Comparison of ENCODE assay signal across 15 mouse cellular contexts in genomic region chr19:42005616-42006015, GRCm38 (mm10). TPM values are rescaled to one million over a fixed set of nuclear protein-coding genes. Genes with fewer than 3 reads are reported as not detected.
DNase-seq lines count a peak whose midpoint lies in the region; ATAC-seq and TF ChIP-seq lines count a peak whose summit lies in the region.
"Had no signal": no experiment of that assay in that cellular context is flagged by ENCODE, and none has a peak within 500 bp of the region (broad histone marks: within the 10 kb centered on the region; RNA-seq: fewer than 3 reads in every experiment).

No protein-coding gene starts in this region.

- peak; percentile 16; the same call in 1 of the 2 replicates for ATAC-seq in kidney, embryonic 16.5 days (ENCODE audit: low FRiP score, low TSS enrichment)
- peak; percentile 73 for ATAC-seq in megakaryocyte, adult 5-6 weeks (ENCODE audit: poor library complexity, severe bottlenecking)
- ATAC-seq in CD4-positive, CD25-positive, alpha-beta regulatory T cell, adult 4 months, result no peak
- ATAC-seq: forebrain, embryonic 16.5 days had no signal

- DNase-seq in kidney, adult 11 months, result no peak
- DNase-seq in MEL (ENCODE audit: low read depth, low spot score), result peak; percentile 60
- DNase-seq in left cerebral cortex, adult 18-20 months (ENCODE audit: low spot score in 2 of 2), result no peak
- DNase-seq: layer of hippocampus, postnatal 36 days; right cerebral cortex, postnatal 4 days had no signal

- no peak for TF ChIP-seq CTCF in MEL (IDR thresholded peaks at IDR 0.05 in 2 of 3, conservative IDR thresholded peaks at IDR 0.05 in 1 of 3; ENCODE audit: control insufficient read depth in 1 of 3, insufficient read depth in 1 of 3, low read depth in 2 of 3, low read length in 3 of 3, poor library complexity in 1 of 3, severe bottlenecking in 1 of 3)
- no peak for TF ChIP-seq CTCF in embryonic fibroblast, embryonic 13.5 days (IDR thresholded peaks at IDR 0.05; ENCODE audit: borderline replicate concordance, insufficient read depth, low read length)

- H3K4me2 ChIP-seq in kidney, embryonic 16.5 days (replicated peaks; ENCODE audit: low read depth, low read length), result no peak overlapping the region
- H3K4me2 ChIP-seq: lung, embryonic 15.5 days; neural tube, embryonic 13.5 days had no signal

- H3K9ac ChIP-seq in kidney, embryonic 16.5 days (replicated peaks; ENCODE audit: low read length), result no peak overlapping the region
- no peak overlapping the region for H3K9ac ChIP-seq in MEL (ENCODE audit: control insufficient read depth, low read depth, low read length, poor library complexity, severe bottlenecking)
- H3K9ac ChIP-seq: lung, embryonic 15.5 days; neural tube, embryonic 13.5 days had no signal

- TF ChIP-seq EP300 in MEL (IDR thresholded peaks at IDR 0.05; ENCODE audit: low read depth in 1 of 2, low read length in 2 of 2), result no peak

- peak overlapping the region; percentile 74 for H3K27ac ChIP-seq in kidney, embryonic 16.5 days (ENCODE audit: low read length)
- H3K27ac ChIP-seq in MEL (ENCODE audit: control insufficient read depth, low read depth, low read length), result no peak overlapping the region
- 0 out of 2 replicates have a peak overlapping the region, but pooled peaks have one; percentile 36 for H3K27ac ChIP-seq in embryonic fibroblast, embryonic 13.5 days (ENCODE audit: insufficient read depth, low read length)
- H3K27ac ChIP-seq: lung, embryonic 15.5 days; neural tube, embryonic 13.5 days; stomach, postnatal 0 days had no signal

- peaks cover 63% of the 10 kb centered on the region for H3K4me1 ChIP-seq in kidney, embryonic 16.5 days (ENCODE audit: insufficient read depth, low read length)
- peaks cover 2 to 13% of the 10 kb centered on the region in 2 experiments for H3K4me1 ChIP-seq in MEL (ENCODE audit: control insufficient read depth in 1 of 2, insufficient read depth in 2 of 2, low read length in 2 of 2)
- peaks cover 36% of the 10 kb centered on the region for H3K4me1 ChIP-seq in embryonic fibroblast, embryonic 13.5 days (ENCODE audit: control insufficient read depth, insufficient read depth, low read length)

- no peaks in the 10 kb centered on the region for H3K27me3 ChIP-seq in kidney, embryonic 16.5 days (ENCODE audit: insufficient read depth, low read length)
- H3K27me3 ChIP-seq in MEL (ENCODE audit: control insufficient read depth in 1 of 2, insufficient read depth in 2 of 2, low read length in 2 of 2), result no peaks in the 10 kb centered on the region
- H3K27me3 ChIP-seq: lung, embryonic 15.5 days; neural tube, embryonic 13.5 days had no signal

- H3K36me3 ChIP-seq in kidney, embryonic 16.5 days (ENCODE audit: insufficient read depth, low read length), result no peaks in the 10 kb centered on the region
- peaks cover 0 to 8% of the 10 kb centered on the region in 2 experiments; a peak in 2 of 4 replicates for H3K36me3 ChIP-seq in MEL (ENCODE audit: control insufficient read depth in 1 of 2, insufficient read depth in 2 of 2, low read length in 2 of 2)
- H3K36me3 ChIP-seq: lung, embryonic 15.5 days; neural tube, embryonic 13.5 days had no signal

- TF ChIP-seq POLR2A in MEL (IDR thresholded peaks at IDR 0.05; ENCODE audit: control insufficient read depth in 1 of 2, insufficient read depth in 1 of 2, low read depth in 1 of 2, low read length in 2 of 2, poor library complexity in 1 of 2), result no peak
- no peak for TF ChIP-seq POLR2A in embryonic fibroblast, embryonic 13.5 days (IDR thresholded peaks at IDR 0.05; ENCODE audit: low read depth, low read length)

- H3K9me3 ChIP-seq in kidney, embryonic 16.5 days (ENCODE audit: low read length), result no peaks in the 10 kb centered on the region
- H3K9me3 ChIP-seq in MEL (replicated peaks; ENCODE audit: insufficient read depth, low read length), result no peaks in the 10 kb centered on the region
- H3K9me3 ChIP-seq: lung, embryonic 15.5 days; neural tube, embryonic 13.5 days had no signal

- no peak for TF ChIP-seq RAD21 in MEL (IDR thresholded peaks at IDR 0.05; ENCODE audit: low read depth, low read length)

- H3K79me2 ChIP-seq in MEL (ENCODE audit: control insufficient read depth, insufficient read depth, low read length, poor library complexity), result no peaks in the 10 kb centered on the region

- 55% methylated on average over 3 of the region's 3 CpGs for WGBS in kidney, embryonic 16.5 days

- no peak overlapping the region for H3K4me3 ChIP-seq in kidney, embryonic 16.5 days (ENCODE audit: low read length)
- no peak overlapping the region for H3K4me3 ChIP-seq in MEL (ENCODE audit: control insufficient read depth in 1 of 2, insufficient read depth in 1 of 2, low read depth in 2 of 2, low read length in 2 of 2)
- H3K4me3 ChIP-seq in embryonic fibroblast, embryonic 13.5 days (ENCODE audit: insufficient read depth, low read length), result no peak overlapping the region
- H3K4me3 ChIP-seq: heart, adult 2 months; lung, embryonic 15.5 days; neural tube, embryonic 13.5 days had no signal

TF ChIP-seq in MEL, 35 proteins besides CTCF, POLR2A, EP300 and RAD21:
- no peak for TF ChIP-seq ZMIZ1 (IDR thresholded peaks at IDR 0.05; ENCODE audit: low read depth, low read length)
- TF ChIP-seq ELF1 (IDR thresholded peaks at IDR 0.05; ENCODE audit: low read depth, low read length), result 0 out of 2 replicates have a peak, but pooled peaks have one; percentile 25
TF ChIP-seq in MEL: peak in this region for 1.

RNA-seq across cellular contexts. Expression of gene Ubtd1, which starts 24.1 kb away (rescaled TPM):
- polyA plus RNA-seq in kidney, embryonic 16.5 days (2015; fragmentation: Nextera tagmentation; extraction: Ambion mirVana), result 35.9 and 37.8 TPM in 2 replicates
- total RNA-seq in MEL (2012; rRNA removed), result 8.0 and 9.1 TPM in 2 replicates
- polyA plus RNA-seq in MEL (2012; ENCODE audit: insufficient read depth in 1 of 2, insufficient read length in 2 of 2, low read depth in 1 of 2, low replicate concordance in 2 of 2, missing spikeins in 1 of 2), result 10 to 100 TPM in 1 of 2 experiments, not detected in 1; 15.5 TPM
- polyA plus RNA-seq in embryonic fibroblast, embryonic 13.5 days (2011; ENCODE audit: insufficient read length, low read depth, missing spikeins), result 29.8 and 39.5 TPM in 2 replicates
- total RNA-seq in megakaryocyte, adult 5-6 weeks (2015), result 15.1 and 17.0 TPM in 2 replicates
- total RNA-seq in megakaryocyte, adult 5-6 weeks (2017), result 11.9 and 12.2 TPM in 2 replicates
- polyA plus RNA-seq in CD4-positive, CD25-positive, alpha-beta regulatory T cell, adult 4 months (2017; shearing (Covaris generic)), result 1 to 10 TPM; 3.7 to 4.1 TPM
- total RNA-seq in left cerebral cortex, adult 18-20 months (2021), result 10 to 100 TPM; 12.0 to 12.2 TPM

RNA-seq across cellular contexts. Expression of gene Mms19, which starts 24.7 kb away (rescaled TPM):
- polyA plus RNA-seq in kidney, embryonic 16.5 days (2015; fragmentation: Nextera tagmentation; extraction: Ambion mirVana), result 41.1 and 45.6 TPM in 2 replicates
- total RNA-seq in MEL (2012; rRNA removed), result 23.7 and 25.6 TPM in 2 replicates
- polyA plus RNA-seq in MEL (2012; ENCODE audit: insufficient read depth in 1 of 2, insufficient read length in 2 of 2, low read depth in 1 of 2, low replicate concordance in 2 of 2, missing spikeins in 1 of 2), result 10 to 100 TPM in 1 of 2 experiments, not detected in 1; 88.6 TPM
- polyA plus RNA-seq in embryonic fibroblast, embryonic 13.5 days (2011; ENCODE audit: insufficient read length, low read depth, missing spikeins), result 53.2 and 54.2 TPM in 2 replicates
- 18.5 and 24.7 TPM in 2 replicates for total RNA-seq in megakaryocyte, adult 5-6 weeks (2015)
- 21.7 and 33.8 TPM in 2 replicates for total RNA-seq in megakaryocyte, adult 5-6 weeks (2017)
- 100 to 1,000 TPM in 1 of 2 experiments, 10 to 100 TPM in 1; 78.1 to 104 TPM for polyA plus RNA-seq in CD4-positive, CD25-positive, alpha-beta regulatory T cell, adult 4 months (2017; shearing (Covaris generic))
- total RNA-seq in left cerebral cortex, adult 18-20 months (2021), result 10 to 100 TPM; 30.9 to 32.3 TPM

RNA-seq across cellular contexts. Expression of gene Ankrd2, which starts 30.2 kb away (rescaled TPM):
- polyA plus RNA-seq in kidney, embryonic 16.5 days (2015; fragmentation: Nextera tagmentation; extraction: Ambion mirVana), result not detected in 2 replicates
- not detected in 2 replicates for total RNA-seq in MEL (2012; rRNA removed)
- not detected for polyA plus RNA-seq in MEL (2012; ENCODE audit: insufficient read depth in 1 of 2, insufficient read length in 2 of 2, low read depth in 1 of 2, low replicate concordance in 2 of 2, missing spikeins in 1 of 2)
- not detected in 2 replicates for polyA plus RNA-seq in embryonic fibroblast, embryonic 13.5 days (2011; ENCODE audit: insufficient read length, low read depth, missing spikeins)
- not detected in 2 replicates for total RNA-seq in megakaryocyte, adult 5-6 weeks (2015)
- not detected in 2 replicates for total RNA-seq in megakaryocyte, adult 5-6 weeks (2017)
- polyA plus RNA-seq in CD4-positive, CD25-positive, alpha-beta regulatory T cell, adult 4 months (2017; shearing (Covaris generic)), result not detected
- total RNA-seq in left cerebral cortex, adult 18-20 months (2021), result under 1 TPM; 0.30 to 0.44 TPM
- total RNA-seq: layer of hippocampus, postnatal 36 days had no signal
- polyA plus RNA-seq: heart, adult 2 months had no signal

RNA-seq across cellular contexts. Expression of gene Hoga1, which starts 39.8 kb away (rescaled TPM):
- polyA plus RNA-seq in kidney, embryonic 16.5 days (2015; fragmentation: Nextera tagmentation; extraction: Ambion mirVana), result 30.4 and 35.0 TPM in 2 replicates
- 0.31 TPM in 1 of 2 replicates, not detected in the other for total RNA-seq in MEL (2012; rRNA removed)
- polyA plus RNA-seq in MEL (2012; ENCODE audit: insufficient read depth in 1 of 2, insufficient read length in 2 of 2, low read depth in 1 of 2, low replicate concordance in 2 of 2, missing spikeins in 1 of 2), result under 1 TPM in 1 of 2 experiments, not detected in 1; 0.38 TPM
- 1.3 and 1.7 TPM in 2 replicates for polyA plus RNA-seq in embryonic fibroblast, embryonic 13.5 days (2011; ENCODE audit: insufficient read length, low read depth, missing spikeins)
- not detected in 2 replicates for total RNA-seq in megakaryocyte, adult 5-6 weeks (2015)
- 0.20 and 1.2 TPM in 2 replicates for total RNA-seq in megakaryocyte, adult 5-6 weeks (2017)
- not detected for polyA plus RNA-seq in CD4-positive, CD25-positive, alpha-beta regulatory T cell, adult 4 months (2017; shearing (Covaris generic))
- total RNA-seq in left cerebral cortex, adult 18-20 months (2021), result 1 to 10 TPM; 4.9 to 5.0 TPM

RNA-seq across cellular contexts. Expression of gene 4933411K16Rik, which starts 46.4 kb away (rescaled TPM):
- 0.60 and 0.71 TPM in 2 replicates for polyA plus RNA-seq in kidney, embryonic 16.5 days (2015; fragmentation: Nextera tagmentation; extraction: Ambion mirVana)
- total RNA-seq in MEL (2012; rRNA removed), result not detected in 2 replicates
- polyA plus RNA-seq in MEL (2012; ENCODE audit: insufficient read depth in 1 of 2, insufficient read length in 2 of 2, low read depth in 1 of 2, low replicate concordance in 2 of 2, missing spikeins in 1 of 2), result under 1 TPM in 1 of 2 experiments, not detected in 1; 0.10 TPM
- polyA plus RNA-seq in embryonic fibroblast, embryonic 13.5 days (2011; ENCODE audit: insufficient read length, low read depth, missing spikeins), result 0.51 TPM in 1 of 2 replicates, not detected in the other
- not detected in 2 replicates for total RNA-seq in megakaryocyte, adult 5-6 weeks (2015)
- not detected in 2 replicates for total RNA-seq in megakaryocyte, adult 5-6 weeks (2017)
- not detected for polyA plus RNA-seq in CD4-positive, CD25-positive, alpha-beta regulatory T cell, adult 4 months (2017; shearing (Covaris generic))
- total RNA-seq in left cerebral cortex, adult 18-20 months (2021), result under 1 TPM; 0.53 to 0.73 TPM
- polyA plus RNA-seq: forebrain, embryonic 16.5 days; intestine, embryonic 14.5 days; lung, embryonic 15.5 days; neural tube, embryonic 13.5 days; stomach, postnatal 0 days had no signal
